Mouse (Mus musculus) heart, embryonic 15.5 days (tissue): Measurements from ENCODE around the gene Hyal2. TPM values are rescaled to one million over a fixed set of nuclear protein-coding genes. Genes with fewer than 3 reads are reported as not detected.

ENCODE experiments used
- ATAC-seq: fragments of 200-750 bp; cut with Nextera tagmentation; replicated peaks from 2 replicates; pipeline ENCODE4 v1.8.0; 2017; ENCODE audit warnings: low read depth, moderate TSS enrichment; ENCODE audit not compliant: insufficient number of reproducible peaks, insufficient read depth, low FRiP score
- H3K27ac ChIP-seq: fragments of 300-500 bp; sonication (generic); 2 replicates; pipeline ENCODE4 v1.5.1; 2015; ENCODE audit warnings: mild to moderate bottlenecking, inconsistent platforms
- H3K27me3 ChIP-seq: fragments of 300-500 bp; sonication (generic); 2 replicates; pipeline ENCODE4 v1.6.1; 2015; ENCODE audit warnings: inconsistent platforms
- H3K36me3 ChIP-seq: fragments of 300-500 bp; sonication (generic); 2 replicates; pipeline ENCODE4 v1.6.1; 2015; ENCODE audit warnings: mild to moderate bottlenecking, inconsistent platforms
- H3K4me1 ChIP-seq: fragments of 300-500 bp; sonication (generic); replicated peaks from 2 replicates; pipeline ENCODE4 v1.6.1; 2015; ENCODE audit warnings: inconsistent platforms
- H3K4me2 ChIP-seq: fragments of 300-500 bp; sonication (generic); 2 replicates; pipeline ENCODE4 v1.6.1; 2015; ENCODE audit warnings: inconsistent platforms, mild to moderate bottlenecking, moderate library complexity
- H3K4me3 ChIP-seq: fragments of 300-500 bp; sonication (generic); 2 replicates; pipeline ENCODE4 v1.5.1; 2015; ENCODE audit warnings: mild to moderate bottlenecking, inconsistent platforms
- H3K9ac ChIP-seq: fragments of 300-500 bp; sonication (generic); 2 replicates; pipeline ENCODE4 v1.6.1; 2015; ENCODE audit warnings: mild to moderate bottlenecking, inconsistent platforms
- H3K9me3 ChIP-seq: fragments of 300-500 bp; sonication (generic); replicated peaks from 2 replicates; pipeline ENCODE4 v1.6.1; 2016; ENCODE audit warnings: inconsistent platforms
- WGBS: fragments of 180-500 bp; shearing (Covaris S2); methylation state at CpG from one replicate; pipeline ENCODE4 v1.1.7; 2015; ENCODE audit warnings: mixed read lengths; 5-methylcytosine and 5-hydroxymethylcytosine counted together
- polyA plus RNA-seq: library from polyadenylated mRNA; unstranded; fragments of >200 nt; fragmentation: Nextera tagmentation; extraction: Ambion mirVana; gene quantifications from 2 replicates; pipeline ENCODE4 v1.2.1, GENCODE M21; 2015

Hyal2 gene
- polyA plus RNA-seq, 1 experiment from 2014 or later: 72.2 TPM

DNA sequence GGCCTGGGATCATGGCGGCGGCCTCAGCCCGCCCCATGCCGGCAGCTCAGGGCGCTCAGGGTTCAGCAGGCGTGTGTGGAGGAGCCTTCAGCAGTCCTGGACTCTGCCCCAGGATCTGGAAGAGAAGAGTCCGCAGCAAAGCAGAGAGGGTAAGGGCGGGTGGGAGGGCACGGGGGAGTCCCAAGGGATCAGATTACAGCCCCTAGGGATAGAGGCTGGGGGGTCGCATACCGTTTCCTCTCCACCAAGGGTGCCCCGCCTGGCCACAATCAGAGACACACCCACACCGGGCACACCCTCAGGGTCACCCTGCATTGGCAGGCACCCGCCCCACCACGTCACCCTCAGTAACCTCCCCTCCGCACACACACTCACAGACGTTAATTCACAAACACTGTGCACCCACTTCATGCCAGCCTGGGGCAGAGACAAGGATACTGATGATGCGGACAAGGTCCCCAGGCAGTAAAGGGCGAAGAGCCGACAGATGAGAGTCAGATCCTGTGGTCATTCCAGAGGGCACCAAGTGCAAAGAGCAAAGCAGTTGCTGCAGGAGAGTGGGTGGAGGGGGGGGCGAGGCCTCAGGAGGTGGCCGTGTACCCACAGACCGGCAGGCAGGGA, 37.4 kb downstream of the Hyal2 start:
- Histone ChIP-seq H3K27ac (peak overlapping the region; percentile 24), H3K36me3 (no peaks in the 10 kb centered on the region), H3K4me1 (peaks cover 61% of the 10 kb centered on the region), H3K4me2 (peak overlapping the region; percentile 45; the same call in 1 of the 2 replicates), H3K4me3 (peak overlapping the region; percentile 15; the same call in 1 of the 2 replicates), H3K9ac (peak overlapping the region; percentile 51), H3K27me3 (peaks cover 8% of the 10 kb centered on the region), H3K9me3 (no peaks in the 10 kb centered on the region)
- WGBS: 51% methylated on average over 23 of the region's 23 CpGs
- no peak for ATAC-seq

DNA sequence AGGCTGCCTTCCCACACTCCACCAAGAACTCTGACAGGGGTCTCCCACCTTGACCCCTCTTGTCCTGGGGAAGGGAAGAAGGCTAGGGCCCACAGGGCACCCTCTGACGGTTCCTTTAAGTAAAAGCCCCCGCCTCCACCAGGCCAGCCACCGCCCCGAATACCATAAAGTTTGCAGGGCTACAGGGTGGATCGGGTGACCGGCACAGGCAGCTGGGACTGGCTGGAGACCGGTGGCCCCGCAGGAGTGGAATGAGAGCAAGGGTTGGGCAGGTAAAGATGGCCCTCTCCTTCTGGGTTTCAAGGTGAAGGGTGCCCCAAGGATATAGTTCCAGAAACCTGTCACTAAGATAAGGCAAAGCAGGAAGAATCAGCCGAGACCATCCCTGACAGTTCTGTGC, 38.8 kb downstream of the Hyal2 start:
- peaks cover 70% of the 10 kb centered on the region for H3K4me1 ChIP-seq
- H3K9ac ChIP-seq: peak overlapping the region; percentile 51
- peak overlapping the region; percentile 58 for H3K4me2 ChIP-seq
- H3K36me3 ChIP-seq: no peaks in the 10 kb centered on the region
- H3K27ac ChIP-seq: peak overlapping the region; percentile 78
- H3K27me3 ChIP-seq: no peaks in the 10 kb centered on the region; the same call in 1 of the 2 replicates
- no peak for ATAC-seq
- H3K4me3 ChIP-seq: peak overlapping the region; percentile 40
- no peaks in the 10 kb centered on the region for H3K9me3 ChIP-seq
- 21% methylated on average over 9 of the region's 9 CpGs for WGBS

DNA sequence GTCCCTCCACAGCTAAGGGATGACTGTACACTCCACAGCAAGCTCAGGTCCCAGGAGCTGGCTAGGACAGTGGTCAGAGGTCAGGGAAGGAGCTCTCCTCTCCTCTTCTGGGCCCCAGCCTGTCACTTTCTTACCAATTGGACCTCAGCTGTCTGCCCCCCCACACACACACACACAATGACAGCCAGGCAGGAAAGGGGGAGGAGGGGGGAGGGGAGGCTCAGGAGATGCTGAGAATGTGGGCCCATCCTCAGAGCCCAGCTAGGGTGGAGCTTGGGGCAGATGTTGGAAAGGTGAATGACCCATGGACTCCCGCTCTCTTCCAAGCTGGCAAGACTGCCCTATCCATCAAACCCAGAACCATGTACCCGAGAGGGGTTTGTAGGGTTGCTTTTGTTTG, 39.3 kb downstream of the Hyal2 start:
- no peak for ATAC-seq
- peak overlapping the region; percentile 51 for H3K9ac ChIP-seq
- WGBS: 73% methylated on average over 2 of the region's 2 CpGs
- no peaks in the 10 kb centered on the region; the same call in 1 of the 2 replicates for H3K27me3 ChIP-seq
- H3K27ac ChIP-seq: peak overlapping the region; percentile 78
- peak overlapping the region; percentile 40 for H3K4me3 ChIP-seq
- H3K9me3 ChIP-seq: no peaks in the 10 kb centered on the region
- H3K36me3 ChIP-seq: no peaks in the 10 kb centered on the region
- peaks cover 72% of the 10 kb centered on the region for H3K4me1 ChIP-seq
- H3K4me2 ChIP-seq: peak overlapping the region; percentile 58

DNA sequence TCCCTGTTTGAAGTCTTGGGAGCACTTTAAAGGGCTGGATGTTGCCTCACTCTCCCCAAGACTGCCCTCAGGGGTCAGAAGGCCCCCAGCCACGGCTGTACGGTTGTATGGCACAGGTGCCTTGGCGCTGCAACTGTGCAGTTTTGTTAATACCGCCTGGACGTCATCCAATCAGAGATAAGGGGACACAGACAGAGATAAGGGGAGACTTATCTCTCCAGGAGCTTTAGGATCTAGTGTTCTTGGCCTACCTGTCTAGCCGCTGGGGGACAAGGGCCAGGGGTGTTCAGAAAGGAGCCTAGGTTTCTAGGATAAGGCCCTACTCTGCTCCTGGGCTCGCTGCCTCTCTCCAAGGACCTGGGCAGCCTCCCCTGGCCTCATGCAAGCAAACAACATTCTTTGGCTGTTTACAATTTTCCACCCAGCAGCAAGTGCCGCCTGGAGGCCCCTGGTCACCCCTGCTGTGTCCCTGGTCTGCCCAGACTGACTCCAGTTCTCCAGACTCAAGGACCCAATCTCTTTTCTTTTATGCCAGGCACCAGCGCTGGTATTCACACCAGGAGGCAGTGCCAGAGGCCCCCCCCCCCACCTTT, 40.0 kb downstream of the Hyal2 start:
- 33% methylated on average over 9 of the region's 9 CpGs for WGBS
- no peak for ATAC-seq

DNA sequence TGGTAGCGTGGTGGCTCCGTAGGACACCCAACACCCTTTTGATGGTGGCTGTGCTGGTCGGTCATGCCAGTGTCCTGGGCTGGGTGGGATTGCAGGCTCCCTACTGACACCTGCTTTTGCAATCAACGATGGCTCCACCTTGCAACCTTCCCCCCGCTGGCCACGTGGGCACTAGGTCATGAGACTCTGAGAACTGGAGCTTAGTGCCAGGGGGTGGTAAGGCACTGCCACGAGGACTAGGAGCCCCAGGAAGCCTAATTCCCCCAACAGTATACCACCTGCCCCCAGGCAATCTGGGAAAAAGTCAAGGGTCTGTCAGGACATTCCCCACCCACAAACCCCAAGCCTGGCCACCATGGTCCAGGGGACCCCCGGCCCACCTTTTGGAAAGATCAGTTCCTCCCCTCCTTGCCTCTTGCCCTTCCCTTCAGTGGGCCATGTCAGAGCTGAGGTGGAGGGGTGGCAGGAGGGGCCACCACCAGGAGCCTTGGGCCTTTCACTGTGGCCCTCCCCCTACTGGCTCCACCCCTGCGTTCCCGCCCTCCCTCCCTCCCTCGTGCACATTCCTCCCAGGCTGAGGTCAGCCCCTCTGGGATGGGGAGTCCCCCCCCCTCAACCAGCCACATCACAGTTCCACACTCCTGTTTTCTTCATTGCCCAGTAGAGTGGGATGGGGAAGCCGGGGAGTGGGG, 41.1 kb downstream of the Hyal2 start, which contains the start of gene Sema3b:
Gene Sema3b (minus strand): TSS at position 489 of the 692 bp plus-strand sequence.
- 38% methylated on average over 12 of the region's 12 CpGs for WGBS
- no peaks in the 10 kb centered on the region for H3K9me3 ChIP-seq
- peak within 1 kb of the TSS; percentile 51; the same call in 1 of the 2 replicates for H3K9ac ChIP-seq
- no peaks in the 10 kb centered on the region; the same call in 1 of the 2 replicates for H3K27me3 ChIP-seq
- ATAC-seq: 0 out of 2 replicates have a peak, but pooled peaks have one; percentile 2
- H3K4me2 ChIP-seq: peak within 1 kb of the TSS; percentile 58
- H3K27ac ChIP-seq: peak within 1 kb of the TSS; percentile 78
- H3K36me3 ChIP-seq: peaks cover 4% of the 10 kb centered on the region; the same call in 1 of the 2 replicates
- H3K4me3 ChIP-seq: no peak within 1 kb of the TSS
- peaks cover 80% of the 10 kb centered on the region for H3K4me1 ChIP-seq

More for the DNA sequence above, 40.0 kb downstream of the Hyal2 start:
- H3K9me3 ChIP-seq: no peaks in the 10 kb centered on the region
- H3K4me1 ChIP-seq: peaks cover 70% of the 10 kb centered on the region
- H3K27ac ChIP-seq: peak overlapping the region; percentile 78
- no peaks in the 10 kb centered on the region; the same call in 1 of the 2 replicates for H3K27me3 ChIP-seq
- H3K4me2 ChIP-seq: peak overlapping the region; percentile 58
- peak overlapping the region; percentile 51 for H3K9ac ChIP-seq
- H3K4me3 ChIP-seq: no peak overlapping the region
- H3K36me3 ChIP-seq: no peaks in the 10 kb centered on the region

DNA sequence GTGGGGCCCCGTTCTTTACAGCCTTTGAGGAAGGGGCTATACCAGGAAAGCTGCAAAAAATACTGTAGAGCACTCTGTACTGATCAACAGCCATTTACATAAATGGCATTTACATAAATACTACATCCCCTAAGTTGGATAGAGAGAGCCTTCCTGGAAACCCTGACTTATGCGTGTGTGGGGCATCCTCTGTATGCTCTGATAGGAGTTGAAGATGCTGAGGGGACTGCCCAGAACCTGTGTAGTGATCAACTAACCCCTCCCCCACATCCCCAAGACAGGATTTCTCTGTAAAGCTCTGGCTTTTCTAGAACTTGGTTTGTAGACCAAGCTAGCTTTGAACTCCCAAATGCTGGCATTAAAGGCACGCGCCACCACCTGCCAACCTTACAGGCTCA, 41.7 kb downstream of the Hyal2 start:
- H3K4me2 ChIP-seq: no peak overlapping the region
- H3K27ac ChIP-seq: peak overlapping the region; percentile 78
- H3K9me3 ChIP-seq: no peaks in the 10 kb centered on the region
- WGBS: 66% methylated on average over 4 of the region's 4 CpGs
- H3K9ac ChIP-seq: no peak overlapping the region
- no peak overlapping the region for H3K4me3 ChIP-seq
- peaks cover 9% of the 10 kb centered on the region for H3K36me3 ChIP-seq
- peaks cover 80% of the 10 kb centered on the region for H3K4me1 ChIP-seq
- H3K27me3 ChIP-seq: no peaks in the 10 kb centered on the region
- no peak for ATAC-seq

DNA sequence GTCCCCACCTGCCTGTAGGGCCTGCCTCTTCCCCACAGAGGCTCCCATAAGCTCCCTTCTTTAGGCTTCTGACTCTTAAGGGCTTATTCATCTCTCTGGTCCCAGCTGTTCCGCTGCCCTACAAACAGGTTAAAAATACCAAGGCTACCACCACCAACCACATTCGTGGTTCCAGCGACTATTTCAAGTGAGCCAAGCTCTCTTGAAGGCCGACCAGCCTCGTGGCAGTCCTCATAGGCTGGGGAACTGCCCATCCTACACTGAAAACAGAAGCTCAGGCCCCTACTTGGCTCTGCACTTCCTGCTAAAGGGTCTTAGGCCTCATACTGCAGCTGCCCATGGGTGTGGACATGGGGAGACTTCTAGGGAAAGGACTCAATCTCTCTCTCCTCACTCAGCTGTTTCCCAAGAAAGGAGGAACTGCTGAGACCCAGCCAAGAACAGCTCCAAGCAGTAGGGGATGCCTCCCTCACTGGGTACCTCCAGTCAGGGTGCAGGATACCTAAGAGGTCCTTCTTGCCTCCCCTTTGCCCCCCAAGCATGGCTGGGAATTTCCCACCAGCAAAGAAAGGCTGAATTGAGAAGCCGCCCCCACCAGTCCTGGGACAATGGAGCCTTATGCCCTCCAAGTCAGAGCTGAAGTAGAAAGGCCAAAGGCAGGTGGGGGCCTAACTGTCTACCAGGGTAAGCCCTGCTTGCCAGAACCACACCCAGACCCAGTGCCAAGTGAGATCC, 43.9 kb downstream of the Hyal2 start:
- Histone ChIP-seq H3K4me3 (peak overlapping the region; percentile 43), H3K36me3 (peaks cover 31% of the 10 kb centered on the region), H3K4me2 (peak overlapping the region; percentile 82), H3K9me3 (no peaks in the 10 kb centered on the region), H3K4me1 (peaks cover 76% of the 10 kb centered on the region), H3K27me3 (no peaks in the 10 kb centered on the region), H3K27ac (peak overlapping the region; percentile 92), H3K9ac (peak overlapping the region; percentile 61; the same call in 1 of the 2 replicates)
- ATAC-seq: no peak
- WGBS: 47% methylated on average over 6 of the region's 6 CpGs

DNA sequence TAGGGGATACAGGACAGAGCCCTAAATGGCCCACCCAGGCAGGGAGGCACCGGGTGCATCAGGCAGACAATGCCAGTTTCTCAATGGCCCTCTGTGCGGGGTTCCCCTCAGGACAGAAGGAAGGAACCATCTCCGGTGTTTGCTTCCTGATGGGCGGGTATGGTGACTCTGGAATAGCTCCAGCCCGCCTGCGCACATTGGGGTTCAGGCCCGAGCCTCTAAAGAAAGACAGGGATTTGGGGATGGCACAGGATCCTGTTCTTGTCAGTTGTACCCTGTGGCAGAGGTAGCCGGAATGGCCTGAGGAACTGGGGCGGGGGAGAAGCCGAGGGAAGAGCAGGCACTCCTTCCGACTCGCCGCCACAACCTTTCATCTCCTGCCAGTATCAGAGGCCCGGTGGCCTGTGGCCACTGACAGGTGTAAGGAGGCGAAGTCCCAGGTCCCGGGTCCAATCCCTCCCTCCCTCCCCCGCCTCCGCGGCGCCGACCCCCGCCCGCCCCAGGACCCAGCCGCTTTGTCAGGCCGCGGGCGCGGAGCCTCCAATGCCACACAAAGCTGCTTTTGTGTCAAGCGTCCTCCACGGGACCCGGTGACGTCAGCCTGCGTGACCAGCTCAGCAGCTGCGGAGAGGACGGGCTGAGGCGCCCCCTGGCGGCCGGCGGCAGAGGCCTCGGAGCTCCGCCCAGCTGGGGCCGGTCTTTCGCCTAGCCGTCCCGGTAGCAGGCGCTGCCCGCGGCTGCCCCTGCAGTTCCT, 44.6 kb downstream of the Hyal2 start:
- 4% methylated on average over 47 of the region's 48 CpGs for WGBS
- peak; percentile 91 for ATAC-seq
- Histone ChIP-seq H3K4me3 (peak overlapping the region; percentile 43), H3K4me2 (peak overlapping the region; percentile 82), H3K27ac (peak overlapping the region; percentile 92), H3K9me3 (no peaks in the 10 kb centered on the region), H3K36me3 (peaks cover 36% of the 10 kb centered on the region), H3K4me1 (peaks cover 69% of the 10 kb centered on the region), H3K27me3 (no peaks in the 10 kb centered on the region), H3K9ac (peak overlapping the region; percentile 61)

DNA sequence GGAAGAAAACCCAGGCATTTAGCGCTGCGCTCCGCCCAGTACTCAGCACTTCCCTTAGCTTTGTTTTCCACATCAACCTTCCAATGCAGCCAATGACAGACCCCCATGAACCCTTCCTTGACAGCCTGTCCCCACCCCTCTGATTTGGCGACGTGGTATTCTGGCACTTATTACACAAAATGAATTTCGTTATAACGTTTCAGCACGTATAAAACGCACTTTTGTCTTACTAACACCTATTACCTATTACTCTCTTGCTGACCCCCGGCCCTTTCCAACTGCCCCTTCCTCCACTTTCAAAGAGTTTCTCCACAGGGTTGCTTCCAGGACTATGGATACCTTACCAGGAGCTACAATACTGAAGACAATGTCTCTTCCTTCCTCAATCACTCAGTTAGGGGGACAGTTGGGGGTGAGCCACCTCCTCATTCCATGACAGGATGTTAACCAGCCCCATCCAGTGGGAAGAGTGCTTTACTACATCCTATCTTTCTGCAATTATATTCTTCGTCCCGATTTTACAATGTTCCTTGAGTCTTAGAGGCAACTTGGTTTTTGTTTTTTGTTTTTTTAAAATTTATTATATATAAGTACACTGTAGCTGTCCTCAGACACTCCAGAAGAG, 45.3 kb downstream of the Hyal2 start:
- Histone ChIP-seq H3K9ac (peak overlapping the region; percentile 47; the same call in 1 of the 2 replicates), H3K27me3 (no peaks in the 10 kb centered on the region), H3K36me3 (peaks cover 43% of the 10 kb centered on the region), H3K4me2 (peak overlapping the region; percentile 82), H3K9me3 (no peaks in the 10 kb centered on the region), H3K4me1 (peaks cover 67% of the 10 kb centered on the region), H3K27ac (peak overlapping the region; percentile 92), H3K4me3 (peak overlapping the region; percentile 43)
- ATAC-seq: peak; percentile 3; the same call in 1 of the 2 replicates
- WGBS: 9% methylated on average over 12 of the region's 12 CpGs

DNA sequence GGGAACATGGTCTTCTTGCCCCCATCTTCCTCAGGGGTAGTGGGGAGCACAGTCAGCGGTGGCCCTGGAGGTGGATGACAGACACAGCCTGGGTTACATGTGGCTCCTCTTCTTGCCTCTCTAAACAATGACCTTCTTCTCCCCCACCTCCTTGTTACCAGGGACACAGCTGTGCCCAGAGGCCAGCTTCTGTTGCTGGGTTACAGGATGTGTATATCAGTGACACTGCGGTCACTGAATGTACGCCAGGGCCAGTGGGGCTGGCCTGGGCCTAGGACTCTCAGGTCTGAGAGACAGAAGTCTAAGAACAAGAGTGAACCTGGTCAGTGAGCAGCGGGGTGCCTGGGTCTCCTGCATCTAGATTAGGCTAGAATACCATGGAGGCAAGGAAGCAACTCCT, 47.3 kb downstream of the Hyal2 start:
- ATAC-seq: no peak
- Histone ChIP-seq H3K4me1 (peaks cover 67% of the 10 kb centered on the region), H3K9me3 (no peaks in the 10 kb centered on the region), H3K4me3 (no peak overlapping the region), H3K27ac (peak overlapping the region; percentile 92; the same call in 1 of the 2 replicates), H3K36me3 (peaks cover 49% of the 10 kb centered on the region), H3K9ac (no peak overlapping the region; the same call in 1 of the 2 replicates), H3K4me2 (no peak overlapping the region), H3K27me3 (no peaks in the 10 kb centered on the region)
- WGBS: 67% methylated on average over 4 of the region's 4 CpGs
